Mouse (Mus musculus) heart, embryonic 11.5 days (tissue): ENCODE results near the gene Cabin1. TPM values are rescaled to one million over a fixed set of nuclear protein-coding genes. Genes with fewer than 3 reads are reported as not detected.

Source experiments
- ATAC-seq: fragments of 200-750 bp; cut with Nextera tagmentation; replicated peaks from 2 replicates; pipeline ENCODE4 v1.8.0; 2017; ENCODE audit warnings: moderate library complexity; ENCODE audit not compliant: insufficient number of reproducible peaks, low FRiP score, low TSS enrichment
- H3K27ac ChIP-seq: fragments of 300-500 bp; sonication (generic); 2 replicates; pipeline ENCODE4 v1.5.1; 2014; ENCODE audit warnings: mild to moderate bottlenecking, low read depth, low read length
- H3K27me3 ChIP-seq: fragments of 300-500 bp; sonication (generic); 2 replicates; pipeline ENCODE4 v1.6.1; 2014; ENCODE audit warnings: mild to moderate bottlenecking, low read length, mixed read lengths; ENCODE audit not compliant: control insufficient read depth, insufficient read depth
- H3K36me3 ChIP-seq: fragments of 300-500 bp; sonication (generic); 2 replicates; pipeline ENCODE4 v1.6.1; 2014; ENCODE audit warnings: mild to moderate bottlenecking, low read length, moderate library complexity, mixed read lengths; ENCODE audit not compliant: control insufficient read depth, insufficient read depth
- H3K4me1 ChIP-seq: fragments of 300-500 bp; sonication (generic); 2 replicates; pipeline ENCODE4 v1.6.1; 2014; ENCODE audit warnings: low read length; ENCODE audit not compliant: control insufficient read depth, insufficient read depth
- H3K4me2 ChIP-seq: fragments of 300-500 bp; sonication (generic); 2 replicates; pipeline ENCODE4 v1.6.1; 2014; ENCODE audit warnings: mild to moderate bottlenecking, moderate library complexity
- H3K4me3 ChIP-seq: fragments of 300-500 bp; sonication (generic); 2 replicates; pipeline ENCODE4 v1.5.1; 2014; ENCODE audit warnings: low read depth, low read length
- H3K9ac ChIP-seq: fragments of 300-500 bp; sonication (generic); 2 replicates; pipeline ENCODE4 v1.6.1; 2014; ENCODE audit warnings: mild to moderate bottlenecking, low read depth, low read length, moderate library complexity
- H3K9me3 ChIP-seq: fragments of 300-500 bp; sonication (generic); replicated peaks from 2 replicates; pipeline ENCODE4 v1.6.1; 2016; ENCODE audit warnings: low read length; ENCODE audit not compliant: control insufficient read depth
- WGBS: fragments of 180-500 bp; shearing (Covaris S2); extraction: QIAGEN DNeasy Blood & Tissue Kit; methylation state at CpG from one replicate; pipeline ENCODE4 v1.1.7; 2014; ENCODE audit not compliant: insufficient replicate concordance; 5-methylcytosine and 5-hydroxymethylcytosine counted together
- polyA plus RNA-seq: library from polyadenylated mRNA; unstranded; fragments of >200 nt; fragmentation: Nextera tagmentation; extraction: Ambion mirVana; gene quantifications from 2 replicates; pipeline ENCODE4 v1.2.1, GENCODE M21; 2014

Gene Cabin1
- polyA plus RNA-seq, 1 experiment from 2014 or later = 28.6 TPM

- no peaks in the 10 kb centered on the region for H3K9me3 ChIP-seq
- no peaks in the 10 kb centered on the region for H3K27me3 ChIP-seq
- no peak overlapping the region for H3K27ac ChIP-seq
- H3K9ac ChIP-seq = no peak overlapping the region
- peaks cover 35% of the 10 kb centered on the region for H3K36me3 ChIP-seq
- no peaks in the 10 kb centered on the region for H3K4me1 ChIP-seq
- no peak overlapping the region for H3K4me3 ChIP-seq
- no peak overlapping the region for H3K4me2 ChIP-seq
- no peak; the same call in 1 of the 2 replicates for ATAC-seq
- 49% methylated on average over 3 of the region's 3 CpGs for WGBS
Measured at GRCm38 (mm10) chr10:75744017-75744416, 20.1 kb downstream of the Cabin1 start.

- no peak overlapping the region for H3K27ac ChIP-seq
- ATAC-seq = no peak
- peaks cover 36% of the 10 kb centered on the region for H3K36me3 ChIP-seq
- no peaks in the 10 kb centered on the region for H3K27me3 ChIP-seq
- H3K4me2 ChIP-seq = no peak overlapping the region
- 92% methylated on average over 12 of the region's 12 CpGs for WGBS
- H3K4me1 ChIP-seq = no peaks in the 10 kb centered on the region
- no peak overlapping the region for H3K4me3 ChIP-seq
- no peak overlapping the region for H3K9ac ChIP-seq
- no peaks in the 10 kb centered on the region for H3K9me3 ChIP-seq
Measured at GRCm38 (mm10) chr10:75743369-75743768, 20.8 kb downstream of the Cabin1 start.

GRCm38 (mm10) chr10:75740866-75741265 lies 23.3 kb downstream of the Cabin1 start:
- Histone ChIP-seq H3K4me3 (no peak overlapping the region), H3K4me1 (no peaks in the 10 kb centered on the region), H3K27me3 (no peaks in the 10 kb centered on the region), H3K36me3 (peaks cover 36% of the 10 kb centered on the region), H3K9me3 (no peaks in the 10 kb centered on the region), H3K9ac (no peak overlapping the region), H3K4me2 (no peak overlapping the region), H3K27ac (no peak overlapping the region)
- no peak for ATAC-seq
- WGBS = 96% methylated on average over 3 of the region's 3 CpGs

- no peak overlapping the region for H3K9ac ChIP-seq
- 94% methylated on average over 7 of the region's 7 CpGs for WGBS
Measured at GRCm38 (mm10) chr10:75725449-75725848, 38.7 kb downstream of the Cabin1 start.

GRCm38 (mm10) chr10:75720215-75720614 lies 43.9 kb downstream of the Cabin1 start:
- 75% methylated on average over 5 of the region's 5 CpGs for WGBS
- no peak for ATAC-seq
- H3K9me3 ChIP-seq = no peaks in the 10 kb centered on the region
- no peak overlapping the region for H3K9ac ChIP-seq
- H3K36me3 ChIP-seq = peaks cover 31% of the 10 kb centered on the region
- no peak overlapping the region for H3K4me3 ChIP-seq
- H3K27ac ChIP-seq = no peak overlapping the region
- no peaks in the 10 kb centered on the region for H3K27me3 ChIP-seq
- H3K4me2 ChIP-seq = no peak overlapping the region
- H3K4me1 ChIP-seq = no peaks in the 10 kb centered on the region

More at GRCm38 (mm10) chr10:75725449-75725848, 38.7 kb downstream of the Cabin1 start:
- Histone ChIP-seq H3K4me2 (no peak overlapping the region), H3K36me3 (peaks cover 29% of the 10 kb centered on the region), H3K27me3 (no peaks in the 10 kb centered on the region), H3K9me3 (no peaks in the 10 kb centered on the region), H3K27ac (no peak overlapping the region), H3K4me1 (no peaks in the 10 kb centered on the region), H3K4me3 (no peak overlapping the region)
- no peak for ATAC-seq

- no peaks in the 10 kb centered on the region for H3K4me1 ChIP-seq
- no peaks in the 10 kb centered on the region for H3K27me3 ChIP-seq
- no peak overlapping the region for H3K4me3 ChIP-seq
- no peak overlapping the region for H3K9ac ChIP-seq
- no peak overlapping the region for H3K4me2 ChIP-seq
- no peak overlapping the region for H3K27ac ChIP-seq
- H3K36me3 ChIP-seq = peaks cover 16% of the 10 kb centered on the region
- no peaks in the 10 kb centered on the region for H3K9me3 ChIP-seq
- ATAC-seq = no peak
- WGBS = 78% methylated on average over 3 of the region's 3 CpGs
Measured at GRCm38 (mm10) chr10:75714795-75715194, 49.3 kb downstream of the Cabin1 start.

- no peak for ATAC-seq
- no peak overlapping the region for H3K4me2 ChIP-seq
- WGBS = 85% methylated on average over 11 of the region's 11 CpGs
- peaks cover 11% of the 10 kb centered on the region for H3K36me3 ChIP-seq
- no peak overlapping the region for H3K27ac ChIP-seq
- no peak overlapping the region for H3K4me3 ChIP-seq
- H3K9ac ChIP-seq = no peak overlapping the region
- no peaks in the 10 kb centered on the region for H3K27me3 ChIP-seq
- no peaks in the 10 kb centered on the region; the same call in 1 of the 2 replicates for H3K4me1 ChIP-seq
- H3K9me3 ChIP-seq = no peaks in the 10 kb centered on the region
Measured at GRCm38 (mm10) chr10:75713026-75713425, 51.1 kb downstream of the Cabin1 start.

- peaks cover 9% of the 10 kb centered on the region for H3K36me3 ChIP-seq
- no peak overlapping the region for H3K4me3 ChIP-seq
- H3K4me1 ChIP-seq = peaks cover 3% of the 10 kb centered on the region; the same call in 1 of the 2 replicates
- no peak for ATAC-seq
- 83% methylated on average over 2 of the region's 2 CpGs for WGBS
- no peaks in the 10 kb centered on the region for H3K27me3 ChIP-seq
- no peak overlapping the region for H3K9ac ChIP-seq
- H3K9me3 ChIP-seq = no peaks in the 10 kb centered on the region
- H3K4me2 ChIP-seq = no peak overlapping the region
- H3K27ac ChIP-seq = no peak overlapping the region
Measured at GRCm38 (mm10) chr10:75710210-75710609, 53.9 kb downstream of the Cabin1 start.

- H3K36me3 ChIP-seq = peaks cover 9% of the 10 kb centered on the region
- no peak overlapping the region for H3K9ac ChIP-seq
- ATAC-seq = no peak
- no peaks in the 10 kb centered on the region for H3K9me3 ChIP-seq
- H3K4me3 ChIP-seq = no peak overlapping the region
- H3K27ac ChIP-seq = no peak overlapping the region
- H3K4me1 ChIP-seq = peaks cover 9% of the 10 kb centered on the region
- H3K4me2 ChIP-seq = no peak overlapping the region
- 85% methylated on average over 9 of the region's 9 CpGs for WGBS
- H3K27me3 ChIP-seq = no peaks in the 10 kb centered on the region
Measured at GRCm38 (mm10) chr10:75709261-75709660, 54.9 kb downstream of the Cabin1 start.
